Mouse (Mus musculus) CH12.LX (cell line): ENCODE results near the gene Hist1h2af.

Experiments used
- CTCF ChIP-seq, 2 experiments: IDR thresholded peaks in 1 of 2; conservative IDR thresholded peaks in 1 of 2; 2 replicates each; pipeline ENCODE4 v1.5.1; 2011 to 2012; ENCODE audit warnings: low read depth in 2 of 2, low read length in 2 of 2, improper control_type of control experiment in 1 of 2, inconsistent platforms in 1 of 2, mild to moderate bottlenecking in 1 of 2, moderate library complexity in 1 of 2
- EP300 ChIP-seq: IDR thresholded peaks from 2 replicates; pipeline ENCODE4 v1.6.1; 2011; ENCODE audit warnings: low read length, improper control_type of control experiment
- MAFK ChIP-seq: IDR thresholded peaks from 2 replicates; pipeline ENCODE4 v1.6.1; 2011; ENCODE audit warnings: low read length, improper control_type of control experiment; ENCODE audit not compliant: insufficient replicate concordance

- no peak for TF ChIP-seq EP300
- no peak for TF ChIP-seq MAFK
- no peak for TF ChIP-seq CTCF (conservative IDR thresholded peaks at IDR 0.05 in 1 of 2, IDR thresholded peaks at IDR 0.05 in 1 of 2; ENCODE audit: low read depth in 2 of 2, low read length in 2 of 2)
These were observed 2.5 kb downstream of the Hist1h2af start for GRCm38 (mm10) chr13:23536076-23536822.
